Mouse (Mus musculus) heart, adult 9 months (tissue): ENCODE measurements around the gene Spats1.
"Not testable (repeated sequence)": the region's sequence is repeated elsewhere in the genome, so short reads cannot be mapped to it uniquely, and the experiment has no call there.

ENCODE experiments used
- DNase-seq, 2 experiments: peaks; one replicate each; pipeline ENCODE4 v3.0.0; 2022; ENCODE audit warnings: low spot score in 2 of 2

The Spats1 gene

GRCm38 (mm10) chr17:45449586-45449985 lies 25.6 kb downstream of the Spats1 start:
- DNase-seq, result no peak

GRCm38 (mm10) chr17:45447063-45447462 lies 28.2 kb downstream of the Spats1 start:
- peak; percentile 21 to 30 for DNase-seq

GRCm38 (mm10) chr17:45445923-45446322 lies 29.3 kb downstream of the Spats1 start:
- DNase-seq, result no peak

GRCm38 (mm10) chr17:45434262-45434590 lies 41.0 kb downstream of the Spats1 start:
- no peak for DNase-seq

- DNase-seq, result peak; percentile 97
Measured at GRCm38 (mm10) chr17:45433419-45434261, 41.6 kb downstream of the Spats1 start, which contains the start of gene Cdc5l. Gene Cdc5l, minus strand, starts transcription at chr17:45433737.

GRCm38 (mm10) chr17:45432706-45433398 lies 42.4 kb downstream of the Spats1 start:
- DNase-seq, result no peak

- no peak for DNase-seq
Measured at GRCm38 (mm10) chr17:45432007-45432406, 43.2 kb downstream of the Spats1 start.

GRCm38 (mm10) chr17:45417387-45417786 lies 57.8 kb downstream of the Spats1 start:
- no peak for DNase-seq

- not testable (repeated sequence) for DNase-seq
Measured at GRCm38 (mm10) chr17:45411617-45412016, 63.6 kb downstream of the Spats1 start.

GRCm38 (mm10) chr17:45408719-45409118 lies 66.5 kb downstream of the Spats1 start:
- DNase-seq, result no peak

GRCm38 (mm10) chr17:45406281-45406680 lies 68.9 kb downstream of the Spats1 start:
- DNase-seq, result no peak

GRCm38 (mm10) chr17:45403207-45403606 lies 72.0 kb downstream of the Spats1 start:
- peak in 1 of 2 experiments; percentile 32 for DNase-seq

GRCm38 (mm10) chr17:45402601-45403000 lies 72.6 kb downstream of the Spats1 start:
- DNase-seq, result no peak

GRCm38 (mm10) chr17:45402126-45402525 lies 73.1 kb downstream of the Spats1 start:
- no peak for DNase-seq

- no peak for DNase-seq
Measured at GRCm38 (mm10) chr17:45401126-45401905, 73.9 kb downstream of the Spats1 start.

- no peak for DNase-seq
Measured at GRCm38 (mm10) chr17:45398021-45398420, 77.2 kb downstream of the Spats1 start.

- no peak for DNase-seq
Measured at GRCm38 (mm10) chr17:45397541-45397940, 77.7 kb downstream of the Spats1 start.

GRCm38 (mm10) chr17:45394612-45395011 lies 80.6 kb downstream of the Spats1 start:
- no peak for DNase-seq

- no peak for DNase-seq
Measured at GRCm38 (mm10) chr17:45393765-45394164, 81.5 kb downstream of the Spats1 start.
